Mouse (Mus musculus) spleen, adult 2 months (tissue): ENCODE data around the gene Vamp5. TPM values are rescaled to one million over a fixed set of nuclear protein-coding genes. Genes with fewer than 3 reads are reported as not detected.
A peak's percentile ranks its signal among the peaks of the same experiment; 100 is the strongest.

ENCODE experiments used
- DNase-seq, 2 experiments: peaks; one replicate each; pipeline versions ENCODE4 v3.0.0 to v3.0.0-alpha.2; 2012 to 2021; ENCODE audit warnings: low spot score in 2 of 2, low read depth in 1 of 2
- H3K27ac ChIP-seq: fragments of 200-500 bp; 2 replicates; pipeline ENCODE4 v1.5.1; 2012; ENCODE audit warnings: low read length, inconsistent platforms; ENCODE audit not compliant: insufficient read depth
- H3K27me3 ChIP-seq: fragments of 200-500 bp; 2 replicates; pipeline ENCODE4 v1.6.1; 2012; ENCODE audit warnings: mild to moderate bottlenecking, moderate library complexity, low read length, inconsistent platforms; ENCODE audit not compliant: control insufficient read depth, insufficient read depth
- H3K36me3 ChIP-seq: fragments of 200-500 bp; 2 replicates; pipeline ENCODE4 v1.6.1; 2012; ENCODE audit warnings: mild to moderate bottlenecking, low read length, inconsistent platforms; ENCODE audit not compliant: control insufficient read depth, insufficient read depth
- H3K4me1 ChIP-seq: fragments of 200-500 bp; 2 replicates; pipeline ENCODE4 v1.6.1; 2011; ENCODE audit warnings: inconsistent platforms; ENCODE audit not compliant: control insufficient read depth, insufficient read depth, insufficient read length
- H3K4me3 ChIP-seq: fragments of 200-500 bp; 2 replicates; pipeline ENCODE4 v1.5.1; 2011; ENCODE audit warnings: mild to moderate bottlenecking, inconsistent platforms; ENCODE audit not compliant: insufficient read depth, insufficient read length; ENCODE audit errors: extremely low read depth
- CTCF ChIP-seq: fragments of 200-500 bp; IDR thresholded peaks from 2 replicates; pipeline ENCODE4 v1.5.1; 2011; ENCODE audit warnings: mild to moderate bottlenecking, inconsistent platforms; ENCODE audit not compliant: insufficient read depth, insufficient read length, insufficient replicate concordance; ENCODE audit errors: extremely low read depth
- POLR2A ChIP-seq: fragments of 200-500 bp; IDR thresholded peaks from 2 replicates; pipeline ENCODE4 v1.6.1; 2011; ENCODE audit warnings: low read depth, low read length, inconsistent platforms
- WGBS: fragments of 180-500 bp; shearing (Covaris S2); methylation state at CpG from one replicate; pipeline ENCODE4 v1.1.7; 2018; 5-methylcytosine and 5-hydroxymethylcytosine counted together
- polyA plus RNA-seq: library from polyadenylated mRNA; depleted of rRNA; stranded (reverse); fragments of >200 nt; gene quantifications from 2 replicates; pipeline ENCODE4 v1.2.3, GENCODE M21; 2012; rRNA removed

Gene Vamp5
- 51.3 and 55.6 TPM in 2 replicates for polyA plus RNA-seq

DNA sequence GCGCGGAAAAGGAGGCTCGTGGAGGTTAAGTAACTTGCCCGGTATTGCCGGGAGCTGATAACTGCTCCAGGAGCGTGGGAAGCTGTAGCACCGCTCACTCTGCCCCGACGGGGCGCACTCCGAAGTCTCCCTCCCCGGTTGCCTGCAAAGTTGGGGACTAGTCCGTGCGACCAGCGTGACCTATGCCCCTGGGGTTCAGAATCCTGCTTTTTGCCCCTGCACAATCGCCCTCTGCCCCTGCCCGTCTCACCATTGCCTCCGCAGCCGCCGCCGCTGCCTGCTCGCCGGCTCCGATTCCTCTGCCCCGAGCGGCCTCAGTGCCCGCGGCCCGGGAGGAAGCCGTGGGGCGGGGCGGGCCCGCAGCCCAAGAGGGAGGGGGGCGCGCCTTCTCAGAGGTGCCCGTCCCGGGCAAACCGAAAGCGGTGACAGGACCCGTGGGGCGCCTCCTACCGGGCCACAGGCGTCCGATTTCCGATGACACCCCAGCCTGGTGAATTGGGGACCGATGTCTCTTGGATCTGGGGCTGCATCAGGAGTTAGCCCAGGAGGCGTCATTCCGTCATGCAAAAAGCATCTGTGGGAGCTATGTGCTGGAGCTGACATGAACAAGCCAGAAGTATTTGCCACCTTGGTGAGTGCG, at the start of gene Vamp5:
Gene Vamp5, minus strand, starts transcription at position 338 of the 640 bp plus-strand sequence.
- WGBS, result 1% methylated on average over 48 of the region's 49 CpGs
- no peaks in the 10 kb centered on the region for H3K27me3 ChIP-seq
- H3K4me3 ChIP-seq, result peak within 1 kb of the TSS; percentile 80
- no peak; the same call in 1 of the 2 replicates for TF ChIP-seq POLR2A
- TF ChIP-seq CTCF, result peak; percentile 48; the same call in 1 of the 2 replicates
- peaks cover 3% of the 10 kb centered on the region for H3K4me1 ChIP-seq
- peak; percentile 72 to 92 for DNase-seq
- peak within 1 kb of the TSS; percentile 86 for H3K27ac ChIP-seq
- peaks cover 4% of the 10 kb centered on the region for H3K36me3 ChIP-seq

DNA sequence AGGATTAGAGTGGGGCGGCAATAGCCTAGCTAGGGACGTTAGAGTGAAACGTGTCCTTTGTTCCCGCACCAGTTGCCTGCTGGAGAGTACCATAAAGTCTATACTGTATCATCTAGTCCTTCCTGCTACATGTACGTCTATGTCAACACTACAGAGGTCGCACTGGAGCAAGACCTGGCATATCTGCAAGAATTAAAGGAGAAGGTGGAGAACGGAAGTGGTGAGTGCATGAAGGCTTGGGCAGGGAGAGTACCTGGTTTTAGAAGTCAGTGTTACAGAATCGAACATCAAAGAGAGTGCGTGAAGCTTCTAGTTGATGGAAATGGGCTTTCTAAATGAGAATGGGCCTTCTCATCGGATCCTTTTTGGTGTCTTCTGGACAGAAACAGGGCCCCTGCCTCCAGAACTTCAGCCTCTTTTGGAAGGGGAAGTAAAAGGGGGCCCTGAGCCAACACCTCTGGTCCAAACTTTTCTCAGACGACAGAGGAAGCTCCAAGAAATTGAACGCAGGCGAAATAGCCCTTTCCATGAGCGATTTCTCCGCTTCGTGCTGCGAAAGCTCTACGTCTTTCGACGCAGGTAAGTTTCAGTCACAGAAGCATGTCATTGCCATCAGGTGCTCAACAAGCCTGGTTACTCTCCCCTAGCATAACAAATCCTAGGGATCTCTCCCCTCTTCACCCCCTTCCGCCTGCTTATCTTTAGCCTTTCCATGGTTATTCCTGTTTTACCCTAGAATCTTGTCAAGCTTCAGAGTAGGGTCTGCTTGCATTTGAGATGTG, 49.0 kb upstream of the Vamp5 start:
- no peak overlapping the region for H3K27ac ChIP-seq
- H3K4me3 ChIP-seq, result no peak overlapping the region
- peaks cover 35% of the 10 kb centered on the region for H3K36me3 ChIP-seq
- DNase-seq, result no peak
- no peaks in the 10 kb centered on the region for H3K4me1 ChIP-seq
- H3K27me3 ChIP-seq, result no peaks in the 10 kb centered on the region
- TF ChIP-seq POLR2A, result no peak
- TF ChIP-seq CTCF, result no peak
- WGBS, result 89% methylated on average over 21 of the region's 21 CpGs

DNA sequence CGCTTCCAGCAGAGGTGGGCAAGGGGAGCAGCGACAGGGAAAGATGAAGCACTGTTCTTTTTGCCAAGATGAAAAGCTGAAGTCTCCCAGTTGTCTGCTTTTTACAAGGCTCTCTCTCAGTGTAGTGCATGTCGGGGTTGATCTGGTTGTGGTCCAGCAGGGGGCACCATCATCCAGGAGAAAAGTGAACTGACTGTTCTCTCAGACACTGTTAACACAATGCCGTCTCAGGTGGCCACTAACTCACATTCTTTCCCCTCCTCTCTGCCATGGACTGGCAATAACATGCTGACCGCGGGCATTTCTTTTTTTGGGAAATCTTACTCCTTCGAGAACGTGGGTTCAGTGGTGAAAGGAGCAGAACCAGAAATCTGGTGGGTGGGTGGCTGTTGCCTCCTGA, 47.8 kb upstream of the Vamp5 start:
- peak; percentile 57 to 70 for DNase-seq
- H3K27me3 ChIP-seq, result no peaks in the 10 kb centered on the region
- 52% methylated on average over 8 of the region's 8 CpGs for WGBS
- no peak for TF ChIP-seq POLR2A
- peak; percentile 77; the same call in 1 of the 2 replicates for TF ChIP-seq CTCF
- peaks cover 34% of the 10 kb centered on the region for H3K36me3 ChIP-seq
- no peak overlapping the region for H3K4me3 ChIP-seq
- H3K4me1 ChIP-seq, result no peaks in the 10 kb centered on the region
- H3K27ac ChIP-seq, result no peak overlapping the region

DNA sequence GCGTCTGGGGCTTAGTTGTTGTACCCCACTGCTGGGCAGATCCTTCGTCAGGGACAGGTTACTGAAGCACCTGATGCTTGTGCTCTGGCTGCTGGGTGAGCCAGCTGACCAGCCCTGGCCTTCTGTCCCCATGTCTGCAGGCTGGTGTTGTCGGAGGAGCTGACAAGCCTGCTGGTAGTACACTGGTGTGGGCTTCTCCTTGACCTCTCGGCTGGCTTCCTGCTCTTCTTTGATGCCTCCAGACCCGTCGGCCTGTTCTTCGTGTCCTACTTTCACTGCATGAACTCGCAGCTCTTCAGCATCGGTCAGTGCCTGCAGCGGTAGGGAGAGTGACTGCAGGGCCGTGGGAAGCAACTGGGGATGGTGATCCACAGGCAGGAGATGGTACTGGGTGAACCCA, 45.4 kb upstream of the Vamp5 start:
- Histone ChIP-seq H3K4me1 (no peaks in the 10 kb centered on the region), H3K4me3 (no peak overlapping the region), H3K27ac (no peak overlapping the region), H3K36me3 (peaks cover 24% of the 10 kb centered on the region), H3K27me3 (no peaks in the 10 kb centered on the region)
- TF ChIP-seq POLR2A (no peak), CTCF (no peak)
- WGBS, result 95% methylated on average over 11 of the region's 11 CpGs
- DNase-seq, result no peak

DNA sequence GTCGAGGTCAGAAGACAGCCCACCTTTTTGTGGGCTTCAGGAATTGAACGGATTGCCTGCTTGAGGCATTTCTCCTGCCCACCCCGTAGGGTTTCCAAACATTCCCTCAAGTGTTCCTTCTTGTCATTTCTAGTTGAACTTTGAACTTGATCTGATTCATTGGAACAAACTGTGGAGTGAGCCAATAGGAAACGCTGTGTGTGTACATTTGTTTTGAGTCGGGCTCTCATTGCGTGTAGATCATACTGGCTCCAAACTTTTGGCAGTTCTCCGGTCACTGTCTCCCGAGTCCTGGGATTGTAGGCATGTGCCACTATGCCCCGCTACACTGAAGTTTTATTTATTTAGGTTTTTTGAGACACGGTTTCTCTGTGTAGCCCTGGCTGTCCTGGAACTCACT, 40.6 kb upstream of the Vamp5 start:
- no peak for DNase-seq
- Histone ChIP-seq H3K4me3 (no peak overlapping the region), H3K27me3 (no peaks in the 10 kb centered on the region), H3K36me3 (peaks cover 20% of the 10 kb centered on the region), H3K4me1 (no peaks in the 10 kb centered on the region), H3K27ac (no peak overlapping the region)
- no peak for TF ChIP-seq CTCF
- TF ChIP-seq POLR2A, result no peak
- WGBS, result 93% methylated on average over 10 of the region's 10 CpGs

DNA sequence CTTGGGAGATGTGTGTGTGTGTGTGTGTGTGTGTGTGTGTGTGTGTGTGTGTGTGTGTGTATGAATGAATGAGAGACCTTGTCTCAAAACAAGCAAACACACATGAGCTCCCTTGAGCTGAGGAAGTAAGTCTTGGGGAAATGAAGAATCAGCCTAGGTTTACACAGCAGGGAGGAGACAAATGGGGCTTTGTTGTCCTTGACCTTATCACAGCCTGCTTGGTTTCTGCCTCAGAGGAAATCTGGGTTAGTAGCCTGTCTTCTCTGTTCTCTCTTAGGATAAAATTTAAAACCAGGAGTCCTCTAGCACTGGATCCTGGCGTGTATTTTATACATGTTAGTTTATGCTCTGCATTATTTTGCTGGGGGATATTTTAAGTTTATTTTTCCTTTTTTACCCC, 39.5 kb upstream of the Vamp5 start:
- 91% methylated on average over 1 of the region's 1 CpGs for WGBS

More for the DNA sequence above, 39.5 kb upstream of the Vamp5 start:
- peaks cover 12% of the 10 kb centered on the region for H3K36me3 ChIP-seq
- no peaks in the 10 kb centered on the region for H3K4me1 ChIP-seq
- TF ChIP-seq CTCF (no peak), POLR2A (no peak)
- H3K27me3 ChIP-seq, result no peaks in the 10 kb centered on the region
- H3K27ac ChIP-seq, result no peak overlapping the region
- DNase-seq, result no peak
- no peak overlapping the region for H3K4me3 ChIP-seq
